Mouse (Mus musculus): ENCODE measurements at regions not wholly inside any gene's neighbourhood (a gene's known extent, or its start where the extent isn't known, plus 50 kb on each side); places are given as distances from the start of the nearest gene placed in this dataset.

DNA sequence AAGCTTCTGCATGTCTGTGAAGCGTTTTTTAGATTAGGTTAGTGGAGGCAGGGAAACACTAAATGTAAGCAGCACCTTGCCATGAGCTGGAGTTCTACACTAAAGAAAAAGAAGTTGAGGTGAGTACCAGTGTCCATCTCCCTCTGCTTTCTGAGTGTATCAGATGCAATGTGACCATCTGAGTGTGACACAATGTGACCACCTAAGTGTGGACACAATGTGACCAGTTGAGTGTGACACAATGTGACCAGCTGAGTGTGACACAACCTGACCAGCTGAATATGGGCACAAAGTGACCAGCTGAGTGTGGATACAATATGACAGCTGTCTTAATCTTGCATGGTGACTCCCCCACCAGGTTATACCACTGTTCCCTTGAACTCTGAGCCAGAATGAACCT is 101.0 kb upstream of the Xpo1 start:
- TF ChIP-seq CTCF (IDR thresholded peaks at IDR 0.05; ENCODE audit: borderline replicate concordance, insufficient read depth, low read depth, low read length) (no peak), POLR2A (IDR thresholded peaks at IDR 0.05; ENCODE audit: borderline replicate concordance, insufficient read depth, low read length) (no peak)

Data from cerebellum, adult 2 months (tissue).